Mouse (Mus musculus) T-helper 17 cell (primary cell): Measurements from ENCODE around the gene Atp2b2.

Source experiments
- in situ Hi-C, 2 experiments: fragments of 300-600 bp; cut with MboI, MseI; formaldehyde crosslinking; loops; 1 replicate in 1 of 2; 2 replicates in 1 of 2; pipeline ENCODE4 v1.15.1; 2025; ENCODE audit warnings: high pct_unique_total_duplicates in 2 of 2

Atp2b2 gene

GRCm38 (mm10) chr6:113860735-113861374 is 181.6 kb downstream of the Atp2b2 start:
- in situ Hi-C loops: no loop called here

GRCm38 (mm10) chr6:113860023-113860734 is 182.2 kb downstream of the Atp2b2 start:
- in situ Hi-C loops: no loop called here

- in situ Hi-C loops: no loop called here
Measured at GRCm38 (mm10) chr6:113858317-113858716, 184.1 kb downstream of the Atp2b2 start.

- in situ Hi-C loops: no loop called here
Measured at GRCm38 (mm10) chr6:113857310-113857873, 185.0 kb downstream of the Atp2b2 start.

- in situ Hi-C loops: no loop called here
Measured at GRCm38 (mm10) chr6:113856790-113857189, 185.6 kb downstream of the Atp2b2 start.

GRCm38 (mm10) chr6:113856095-113856646 is 186.2 kb downstream of the Atp2b2 start:
- in situ Hi-C loops: no loop called here

GRCm38 (mm10) chr6:113855581-113855980 is 186.8 kb downstream of the Atp2b2 start:
- in situ Hi-C loops: no loop called here

GRCm38 (mm10) chr6:113852318-113852717 is 190.1 kb downstream of the Atp2b2 start:
- in situ Hi-C loops: no loop called here

GRCm38 (mm10) chr6:113849819-113850218 is 192.6 kb downstream of the Atp2b2 start:
- in situ Hi-C loops: no loop called here

GRCm38 (mm10) chr6:113848655-113849054 is 193.8 kb downstream of the Atp2b2 start:
- in situ Hi-C loops: no loop called here

- in situ Hi-C loops: no loop called here
Measured at GRCm38 (mm10) chr6:113847092-113847491, 195.3 kb downstream of the Atp2b2 start.

GRCm38 (mm10) chr6:113843248-113843647 is 199.2 kb downstream of the Atp2b2 start:
- in situ Hi-C loops: no loop called here

GRCm38 (mm10) chr6:113838493-113838892 is 203.9 kb downstream of the Atp2b2 start:
- in situ Hi-C loops: no loop called here

GRCm38 (mm10) chr6:113837740-113838139 is 204.7 kb downstream of the Atp2b2 start:
- in situ Hi-C loops: no loop called here

GRCm38 (mm10) chr6:113836545-113836944 is 205.9 kb downstream of the Atp2b2 start:
- in situ Hi-C loops: no loop called here

GRCm38 (mm10) chr6:113830463-113830862 is 211.9 kb downstream of the Atp2b2 start:
- in situ Hi-C loops: no loop called here

- in situ Hi-C loops: no loop called here
Measured at GRCm38 (mm10) chr6:113827309-113827708, 215.1 kb downstream of the Atp2b2 start.

GRCm38 (mm10) chr6:113822417-113822816 is 220.0 kb downstream of the Atp2b2 start:
- in situ Hi-C loops: no loop called here

- in situ Hi-C loops: no loop called here
Measured at GRCm38 (mm10) chr6:113816690-113817089, 225.7 kb downstream of the Atp2b2 start.

GRCm38 (mm10) chr6:113811462-113811861 is 231.0 kb downstream of the Atp2b2 start:
- in situ Hi-C loops: no loop called here

GRCm38 (mm10) chr6:113810667-113811066 is 231.7 kb downstream of the Atp2b2 start:
- in situ Hi-C loops: no loop called here

- in situ Hi-C loops: no loop called here
Measured at GRCm38 (mm10) chr6:113806241-113806640, 236.2 kb downstream of the Atp2b2 start.

- in situ Hi-C loops: no loop called here
Measured at GRCm38 (mm10) chr6:113801233-113801632, 241.2 kb downstream of the Atp2b2 start.
